Mouse (Mus musculus): ENCODE results near the gene Ddx19b. TPM values are rescaled to one million over a fixed set of nuclear protein-coding genes. Genes with fewer than 3 reads are reported as not detected.
"Not testable (repeated sequence)": the region's sequence is repeated elsewhere in the genome, so short reads cannot be mapped to it uniquely, and the experiment has no call there.

Gene Ddx19b
- polyA plus RNA-seq, 1 experiment, result 11.1 TPM

- no peak for TF ChIP-seq POLR2A (IDR thresholded peaks at IDR 0.05; ENCODE audit: borderline replicate concordance, extremely low read depth, insufficient read depth, insufficient read length, poor library complexity, severe bottlenecking)
- no peak for TF ChIP-seq CTCF (IDR thresholded peaks at IDR 0.05; ENCODE audit: borderline replicate concordance, extremely low read depth, insufficient read depth, insufficient read length)
- no peak for DNase-seq (ENCODE audit: low read depth)
Measured at GRCm38 (mm10) chr8:110981304-110981703, 50.2 kb downstream of the Ddx19b start.

DNA sequence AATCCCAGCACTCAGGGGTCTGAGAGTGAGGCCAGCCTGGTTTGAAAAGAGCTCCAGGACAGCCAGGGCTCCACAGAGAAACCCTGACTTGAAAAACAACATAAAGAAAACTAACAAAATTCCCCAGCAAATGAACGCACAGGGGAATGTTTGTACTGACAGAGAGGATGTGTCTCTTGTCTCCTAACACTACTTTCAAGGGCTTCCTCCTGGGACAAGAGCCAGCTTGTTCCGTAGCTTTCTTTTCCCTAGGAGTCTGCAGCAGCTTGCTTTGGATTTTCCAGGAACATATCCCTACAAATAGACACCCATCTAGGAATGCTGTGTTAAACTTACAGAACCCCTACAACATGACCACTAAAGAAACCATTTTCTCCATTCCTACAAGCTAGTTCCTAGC lies 53.6 kb downstream of the Ddx19b start:
- DNase-seq (ENCODE audit: low read depth), result not testable (repeated sequence)

DNA sequence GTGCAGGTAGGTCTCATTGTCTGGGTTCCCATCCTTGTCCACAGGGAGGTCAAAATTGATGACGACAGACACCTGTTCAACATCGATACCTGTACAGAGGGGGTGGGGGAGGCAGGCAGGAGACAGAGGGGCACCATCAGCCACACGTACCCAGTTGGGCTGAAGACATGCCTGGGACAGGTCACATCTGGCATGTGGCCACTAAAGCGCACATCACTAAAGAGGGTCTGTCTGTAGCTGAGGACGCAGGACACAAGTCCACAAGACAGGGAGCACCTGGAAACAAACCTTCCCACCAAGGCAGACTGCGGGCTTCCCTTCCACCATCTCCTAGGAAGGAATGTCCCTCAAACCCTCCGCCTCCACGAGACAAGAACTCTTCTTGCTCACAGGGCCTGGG lies 55.0 kb downstream of the Ddx19b start:
- DNase-seq (ENCODE audit: low read depth), result not testable (repeated sequence)

DNA sequence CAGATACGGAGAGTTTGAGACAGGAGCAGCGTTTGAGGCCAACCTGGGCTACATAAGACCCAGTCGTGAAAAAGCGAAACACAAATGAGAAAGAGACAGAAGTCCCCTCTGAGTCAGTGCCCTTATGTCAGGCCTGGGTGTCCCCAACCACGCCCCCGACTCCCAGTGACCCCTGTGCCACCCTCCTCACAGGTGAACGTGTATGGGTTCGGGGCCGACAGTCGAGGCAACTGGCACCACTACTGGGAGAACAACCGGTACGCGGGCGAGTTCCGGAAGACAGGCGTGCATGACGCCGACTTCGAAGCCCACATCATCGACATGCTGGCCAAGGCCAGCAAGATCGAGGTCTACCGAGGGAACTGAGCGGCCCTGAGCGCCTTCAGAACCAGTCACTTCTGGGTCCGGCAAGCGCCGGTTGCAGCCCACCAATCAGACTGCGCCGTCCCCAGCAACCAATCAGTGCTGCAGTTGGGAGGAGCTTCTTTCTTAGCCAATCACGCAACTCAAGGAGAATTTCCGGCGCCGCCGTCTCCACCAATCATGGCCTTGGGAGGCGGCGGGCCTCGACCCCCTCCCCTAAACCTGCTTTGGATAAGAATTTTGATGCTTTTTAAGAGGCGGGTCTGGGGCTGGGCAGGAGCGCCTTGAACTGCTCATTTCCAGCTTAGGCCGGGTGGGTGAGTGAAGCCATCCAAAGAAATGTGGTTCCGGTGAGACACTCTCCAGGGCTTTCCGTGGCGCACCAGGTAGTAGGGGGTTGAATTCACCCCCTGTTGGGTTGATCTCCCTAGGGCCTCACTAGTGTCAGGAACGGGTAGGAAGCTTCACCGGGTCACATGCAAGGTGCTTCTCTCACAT lies 61.4 kb downstream of the Ddx19b start:
- TF ChIP-seq POLR2A (IDR thresholded peaks at IDR 0.05; ENCODE audit: borderline replicate concordance, extremely low read depth, insufficient read depth, insufficient read length, poor library complexity, severe bottlenecking), result peak; percentile 33; the same call in 1 of the 2 replicates
- no peak for TF ChIP-seq CTCF (IDR thresholded peaks at IDR 0.05; ENCODE audit: borderline replicate concordance, extremely low read depth, insufficient read depth, insufficient read length)
- peak; percentile 99 for DNase-seq (ENCODE audit: low read depth)

DNA sequence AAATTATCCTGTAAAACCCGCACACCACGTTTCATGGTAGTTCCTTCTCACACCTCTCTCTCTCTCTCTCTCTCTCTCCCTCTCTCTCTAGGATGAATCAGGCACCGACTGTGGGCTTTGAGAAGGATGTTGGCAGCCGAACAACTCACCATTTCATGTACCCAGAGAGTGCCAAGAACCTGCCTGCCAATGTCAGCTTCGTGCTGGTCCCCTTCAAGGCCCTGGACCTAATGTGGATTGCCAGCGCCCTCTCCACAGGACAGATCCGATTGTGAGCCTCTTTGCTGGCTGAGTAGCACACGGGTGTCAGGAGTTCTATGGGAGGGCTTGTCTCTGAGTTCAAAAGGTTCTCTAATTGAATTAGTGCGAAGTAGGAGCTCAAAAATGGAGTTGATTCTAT lies 64.2 kb downstream of the Ddx19b start:
- no peak for TF ChIP-seq CTCF (IDR thresholded peaks at IDR 0.05; ENCODE audit: borderline replicate concordance, extremely low read depth, insufficient read depth, insufficient read length)
- no peak for TF ChIP-seq POLR2A (IDR thresholded peaks at IDR 0.05; ENCODE audit: borderline replicate concordance, extremely low read depth, insufficient read depth, insufficient read length, poor library complexity, severe bottlenecking)
- DNase-seq (ENCODE audit: low read depth), result no peak

DNA sequence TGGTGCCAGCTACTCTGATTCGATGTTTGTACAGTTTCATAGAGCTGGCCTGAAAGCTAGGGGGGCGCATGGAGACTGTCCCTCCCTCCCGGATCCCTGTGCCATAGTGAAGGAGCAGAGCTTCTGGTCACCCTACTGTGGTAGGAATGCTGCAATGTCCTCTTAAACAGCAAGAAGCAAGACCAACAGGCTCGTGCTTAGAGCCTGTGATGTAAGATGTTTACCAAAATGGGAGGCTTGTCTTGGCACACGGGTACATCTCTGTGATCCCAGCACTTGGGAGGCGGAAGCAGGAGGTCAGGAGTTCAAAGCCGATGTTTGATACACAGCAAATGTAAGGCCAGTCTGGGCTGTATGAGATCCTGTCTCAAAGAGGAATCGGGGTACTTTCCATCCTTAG lies 65.0 kb downstream of the Ddx19b start:
- DNase-seq (ENCODE audit: low read depth), result no peak
- TF ChIP-seq POLR2A (IDR thresholded peaks at IDR 0.05; ENCODE audit: borderline replicate concordance, extremely low read depth, insufficient read depth, insufficient read length, poor library complexity, severe bottlenecking) (no peak), CTCF (IDR thresholded peaks at IDR 0.05; ENCODE audit: borderline replicate concordance, extremely low read depth, insufficient read depth, insufficient read length) (no peak)

DNA sequence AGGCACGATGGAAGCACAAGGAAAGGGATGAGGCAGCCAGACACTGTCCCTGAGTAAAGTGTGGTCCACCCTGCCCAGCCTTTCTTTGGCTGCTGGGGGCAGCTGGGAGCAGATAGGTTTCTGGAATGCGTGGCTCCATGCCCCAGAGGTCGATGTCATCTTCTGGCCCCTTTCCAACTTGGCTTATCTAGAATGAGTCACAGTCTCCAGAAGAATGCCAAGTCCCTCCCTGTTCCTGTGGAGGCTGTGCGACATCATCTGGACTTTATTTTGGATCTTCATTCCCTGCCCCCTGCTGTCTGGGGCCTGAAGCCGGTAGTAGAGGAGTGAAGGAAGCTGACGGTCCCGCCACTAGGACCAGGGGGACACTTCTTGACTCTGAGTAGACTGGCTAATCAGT lies 66.0 kb downstream of the Ddx19b start:
- peak; percentile 43 for DNase-seq (ENCODE audit: low read depth)
- no peak for TF ChIP-seq CTCF (IDR thresholded peaks at IDR 0.05; ENCODE audit: borderline replicate concordance, extremely low read depth, insufficient read depth, insufficient read length)
- TF ChIP-seq POLR2A (IDR thresholded peaks at IDR 0.05; ENCODE audit: borderline replicate concordance, extremely low read depth, insufficient read depth, insufficient read length, poor library complexity, severe bottlenecking), result no peak

DNA sequence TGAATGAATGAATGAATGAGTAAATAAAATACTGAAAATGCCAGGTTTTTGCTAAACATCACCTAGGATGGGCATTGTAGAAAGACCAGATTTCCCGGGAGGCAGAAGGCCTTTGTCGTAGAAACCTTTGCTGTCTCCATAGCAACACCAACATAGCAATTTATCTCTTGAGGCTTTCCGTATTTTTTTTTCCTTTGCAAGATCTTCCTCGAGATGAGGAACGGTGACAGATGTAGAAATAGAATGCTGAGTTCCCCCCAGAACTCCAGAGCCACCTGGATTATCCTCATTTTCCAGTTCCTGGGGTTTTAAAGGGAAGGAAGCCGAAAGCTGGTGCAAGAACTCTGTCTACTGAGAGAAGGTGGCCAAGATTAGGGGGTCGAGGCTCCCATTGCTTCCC lies 66.9 kb downstream of the Ddx19b start:
- no peak for DNase-seq (ENCODE audit: low read depth)
- TF ChIP-seq POLR2A (IDR thresholded peaks at IDR 0.05; ENCODE audit: borderline replicate concordance, extremely low read depth, insufficient read depth, insufficient read length, poor library complexity, severe bottlenecking), result no peak
- TF ChIP-seq CTCF (IDR thresholded peaks at IDR 0.05; ENCODE audit: borderline replicate concordance, extremely low read depth, insufficient read depth, insufficient read length), result no peak

- DNase-seq (ENCODE audit: low read depth), result no peak
- no peak for TF ChIP-seq CTCF (IDR thresholded peaks at IDR 0.05; ENCODE audit: borderline replicate concordance, extremely low read depth, insufficient read depth, insufficient read length)
- TF ChIP-seq POLR2A (IDR thresholded peaks at IDR 0.05; ENCODE audit: borderline replicate concordance, extremely low read depth, insufficient read depth, insufficient read length, poor library complexity, severe bottlenecking), result no peak
Measured at GRCm38 (mm10) chr8:110963051-110963450, 68.5 kb downstream of the Ddx19b start.

- DNase-seq (ENCODE audit: low read depth), result no peak
Measured at GRCm38 (mm10) chr8:110959906-110960305, 71.6 kb downstream of the Ddx19b start.

DNA sequence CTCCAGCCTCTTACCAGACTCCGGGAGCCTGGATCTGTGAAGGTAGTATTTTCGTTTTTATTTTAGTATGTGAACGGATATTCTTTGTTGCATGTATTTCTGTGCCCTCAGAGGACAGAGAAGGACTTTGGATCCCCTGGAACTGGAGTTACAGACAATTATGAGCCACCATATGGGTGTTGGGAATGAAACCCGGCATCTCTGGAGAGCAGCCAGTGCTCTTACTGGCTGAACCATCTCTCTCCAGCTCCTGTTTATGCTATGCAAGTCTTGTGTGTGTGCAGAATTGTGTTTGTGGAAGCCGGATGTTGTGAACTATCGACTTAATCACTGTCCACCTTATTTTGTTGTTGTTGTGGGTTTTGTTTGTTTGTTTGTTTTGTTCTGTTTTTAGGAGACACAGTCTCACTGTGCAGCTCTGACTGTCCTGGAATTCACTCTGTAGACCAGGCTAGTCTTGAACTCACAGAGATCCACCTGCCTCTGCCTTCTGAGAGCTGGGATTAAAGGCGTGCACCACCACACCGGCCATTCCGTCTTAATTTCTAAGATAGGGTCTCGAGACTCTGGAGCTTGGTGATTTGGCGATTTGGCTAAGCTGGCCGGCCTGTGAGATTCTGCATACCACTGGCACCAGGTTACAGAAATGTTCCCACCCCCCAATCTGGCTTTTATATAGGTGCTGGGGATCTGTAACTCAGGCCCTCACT lies 72.3 kb downstream of the Ddx19b start:
- no peak for TF ChIP-seq POLR2A (IDR thresholded peaks at IDR 0.05; ENCODE audit: borderline replicate concordance, extremely low read depth, insufficient read depth, insufficient read length, poor library complexity, severe bottlenecking)
- no peak for TF ChIP-seq CTCF (IDR thresholded peaks at IDR 0.05; ENCODE audit: borderline replicate concordance, extremely low read depth, insufficient read depth, insufficient read length)
- DNase-seq (ENCODE audit: low read depth), result peak; percentile 31

More at GRCm38 (mm10) chr8:110959906-110960305, 71.6 kb downstream of the Ddx19b start:
- TF ChIP-seq CTCF (IDR thresholded peaks at IDR 0.05; ENCODE audit: borderline replicate concordance, extremely low read depth, insufficient read depth, insufficient read length) (no peak), POLR2A (IDR thresholded peaks at IDR 0.05; ENCODE audit: borderline replicate concordance, extremely low read depth, insufficient read depth, insufficient read length, poor library complexity, severe bottlenecking) (no peak)

GRCm38 (mm10) chr8:110958553-110958952 lies 73.0 kb downstream of the Ddx19b start:
- not testable (repeated sequence) for DNase-seq (ENCODE audit: low read depth)

Measured in brain, embryonic 14.5 days (tissue).